Mouse (Mus musculus) bone marrow, adult 2 months (tissue): ENCODE data around the gene Gramd1c.

Experiments used
- CTCF ChIP-seq: fragments of 200-500 bp; IDR thresholded peaks from 2 replicates; pipeline ENCODE4 v1.5.1; 2011; ENCODE audit warnings: low read length, control low read depth; ENCODE audit not compliant: control insufficient read depth, insufficient read depth
- POLR2A ChIP-seq: fragments of 200-500 bp; IDR thresholded peaks from 2 replicates; pipeline ENCODE4 v1.6.1; 2011; ENCODE audit warnings: low read depth, mild to moderate bottlenecking, control low read depth, low read length, borderline replicate concordance; ENCODE audit not compliant: control insufficient read depth

DNA sequence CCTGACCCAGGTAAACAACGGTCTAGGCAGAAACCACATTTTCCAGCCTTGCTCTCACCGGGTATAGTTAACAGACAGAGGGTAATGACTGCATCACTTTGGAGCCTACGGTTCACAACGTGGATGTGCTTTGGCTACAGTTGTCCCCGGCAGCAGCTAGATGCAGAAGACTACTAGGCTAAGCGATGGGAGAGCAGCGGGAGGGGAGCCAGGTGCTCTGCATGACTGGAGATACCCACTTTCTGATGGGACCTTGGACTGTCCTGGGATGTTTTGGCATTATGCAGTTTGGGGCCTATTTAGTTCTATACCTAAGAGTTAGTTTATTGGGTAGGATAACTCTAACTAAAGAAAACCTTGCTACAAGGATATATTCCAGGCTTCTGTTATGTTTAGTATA, 36.2 kb upstream of the Gramd1c start:
- TF ChIP-seq CTCF: no peak
- no peak for TF ChIP-seq POLR2A
